Mouse (Mus musculus): ENCODE data around the gene Hcrt.

DNA sequence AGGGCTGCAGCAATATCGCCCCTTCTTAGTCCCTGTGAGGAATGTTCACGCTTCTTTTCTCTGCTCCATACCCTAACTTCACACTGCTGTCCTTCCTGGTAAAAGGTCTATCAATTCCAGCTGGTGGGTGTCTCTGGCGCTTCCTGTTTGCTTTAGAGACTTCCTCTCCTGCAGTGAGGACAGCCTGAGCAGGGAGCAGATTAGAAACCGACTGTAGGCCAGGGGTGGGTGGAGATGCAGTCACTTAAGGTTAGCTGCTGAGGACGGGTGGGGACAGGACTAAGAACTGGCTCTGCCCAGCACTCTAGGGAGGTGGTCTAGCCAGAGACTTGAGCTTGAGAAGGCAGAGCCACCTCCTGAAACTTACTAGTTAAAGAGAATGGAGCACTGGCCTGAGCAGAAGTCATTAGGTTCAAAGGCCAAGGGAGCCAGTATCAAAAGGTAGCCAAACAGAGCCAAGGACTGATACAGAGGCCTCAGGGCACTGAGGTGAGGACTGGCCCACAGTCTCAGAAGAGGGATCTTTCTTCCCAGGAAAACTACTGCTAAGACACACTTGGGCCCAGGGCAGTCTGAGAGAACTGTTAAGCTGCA is 37.7 kb downstream of the Hcrt start:
- TF ChIP-seq CTCF (IDR thresholded peaks at IDR 0.05; ENCODE audit: control insufficient read depth, insufficient read depth, insufficient replicate concordance, low read depth, low read length) (no peak), POLR2A (IDR thresholded peaks at IDR 0.05; ENCODE audit: control insufficient read depth, low read depth, low read length) (no peak)

All from testis, adult 2 months (tissue).